Mouse (Mus musculus) testis, postnatal 14 days (tissue): ENCODE measurements around the gene Igf1r.

Source experiments
- DNase-seq: peaks from one replicate; pipeline ENCODE4 v3.0.0; 2021; ENCODE audit warnings: low spot score

Igf1r gene

GRCm38 (mm10) chr7:67957376-67957775 is 4.7 kb downstream of the Igf1r start:
- DNase-seq, result no peak

DNA sequence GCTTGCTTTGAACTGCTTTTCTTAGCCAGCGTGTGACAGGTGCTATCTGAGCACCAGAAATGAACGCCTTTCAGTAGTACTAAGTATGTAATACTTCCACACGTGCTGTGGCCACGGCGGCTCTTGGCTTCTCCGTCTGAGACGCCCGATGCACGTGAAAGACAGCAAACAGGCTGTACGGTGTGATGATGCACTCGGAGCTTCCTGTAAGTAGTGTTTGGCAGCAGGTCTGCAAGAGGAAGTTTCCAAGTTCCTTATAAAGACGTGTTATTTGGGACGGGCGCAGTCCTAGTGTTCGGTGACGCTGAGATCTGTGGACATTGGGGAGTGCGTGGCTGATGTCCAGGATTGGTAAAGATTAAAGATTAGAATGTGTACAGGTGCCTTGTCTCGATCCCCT is 5.4 kb downstream of the Igf1r start:
- no peak for DNase-seq

DNA sequence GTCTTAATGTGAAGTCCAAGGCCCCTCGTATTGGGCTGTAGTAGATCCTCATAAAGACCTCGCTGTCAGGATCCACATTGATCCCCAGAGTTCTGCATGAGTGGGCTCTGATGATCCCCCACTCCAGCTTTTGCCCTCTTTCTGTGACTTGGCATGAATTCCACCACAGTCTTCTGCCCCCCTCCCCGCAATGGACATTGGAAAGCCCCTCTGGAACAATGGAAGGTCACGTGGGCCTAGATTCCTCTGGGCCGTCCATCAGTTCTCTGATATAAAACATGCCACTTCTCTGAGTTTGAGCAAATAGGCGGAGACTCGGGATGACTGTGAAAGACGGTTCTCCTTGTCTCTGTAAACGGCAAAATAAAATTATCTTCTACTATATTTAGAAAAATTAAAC is 8.1 kb downstream of the Igf1r start:
- DNase-seq, result no peak

DNA sequence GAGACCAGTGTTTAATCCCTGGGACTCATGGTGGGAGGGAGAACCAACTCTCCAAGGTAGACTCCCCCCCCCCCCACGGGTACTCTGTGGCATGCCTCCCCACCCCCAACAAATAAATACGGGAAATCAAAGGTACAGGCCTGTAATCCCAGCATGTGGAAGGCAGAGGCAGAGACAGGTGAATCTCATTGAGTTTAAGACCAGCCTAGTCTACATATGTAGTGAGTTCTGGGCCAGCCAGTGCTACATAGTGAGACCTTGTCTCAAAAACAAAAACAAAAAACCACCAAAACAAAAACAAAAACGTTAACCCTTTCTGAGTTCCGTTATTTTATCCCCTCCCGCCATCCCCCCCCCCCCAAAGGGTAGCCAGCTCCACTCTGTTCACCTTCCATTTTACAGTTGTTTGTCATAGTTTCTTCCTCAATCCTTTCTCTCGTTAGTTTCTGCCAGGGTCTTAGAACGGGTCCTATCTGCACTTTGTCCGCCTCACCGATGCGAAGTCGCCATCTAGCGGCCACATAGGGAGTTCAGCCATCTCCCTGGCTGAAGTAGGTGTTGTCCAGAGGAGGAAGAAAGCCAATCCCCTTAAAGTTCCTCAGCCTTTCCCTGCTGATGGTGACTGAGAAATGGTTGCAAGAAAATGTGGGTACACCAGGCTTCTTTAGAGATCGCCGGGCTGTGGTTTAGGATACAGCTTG is 9.1 kb downstream of the Igf1r start:
- peak; percentile 44 for DNase-seq

GRCm38 (mm10) chr7:67963691-67964090 is 11.1 kb downstream of the Igf1r start:
- DNase-seq, result no peak

GRCm38 (mm10) chr7:67968394-67968793 is 15.8 kb downstream of the Igf1r start:
- no peak for DNase-seq

DNA sequence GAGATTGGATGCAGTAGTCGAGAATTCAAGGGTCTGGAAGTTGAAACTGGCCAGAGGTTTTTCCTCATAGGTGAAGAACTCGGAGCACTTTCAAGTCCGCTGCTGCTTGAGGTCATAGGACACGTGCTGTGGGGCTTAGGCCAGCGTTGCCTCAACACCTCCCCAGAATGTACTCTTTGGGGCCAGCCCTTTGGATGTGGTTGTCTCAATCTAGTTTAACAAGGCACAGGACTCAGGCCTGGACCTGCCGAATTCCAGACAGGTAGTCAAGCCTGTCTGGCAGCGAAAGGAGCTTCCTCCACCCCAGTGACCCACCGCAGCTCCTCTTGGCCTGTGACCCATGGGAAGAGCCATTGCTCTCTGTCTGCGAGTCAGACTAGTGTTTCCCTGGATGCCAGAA is 16.4 kb downstream of the Igf1r start:
- no peak for DNase-seq

DNA sequence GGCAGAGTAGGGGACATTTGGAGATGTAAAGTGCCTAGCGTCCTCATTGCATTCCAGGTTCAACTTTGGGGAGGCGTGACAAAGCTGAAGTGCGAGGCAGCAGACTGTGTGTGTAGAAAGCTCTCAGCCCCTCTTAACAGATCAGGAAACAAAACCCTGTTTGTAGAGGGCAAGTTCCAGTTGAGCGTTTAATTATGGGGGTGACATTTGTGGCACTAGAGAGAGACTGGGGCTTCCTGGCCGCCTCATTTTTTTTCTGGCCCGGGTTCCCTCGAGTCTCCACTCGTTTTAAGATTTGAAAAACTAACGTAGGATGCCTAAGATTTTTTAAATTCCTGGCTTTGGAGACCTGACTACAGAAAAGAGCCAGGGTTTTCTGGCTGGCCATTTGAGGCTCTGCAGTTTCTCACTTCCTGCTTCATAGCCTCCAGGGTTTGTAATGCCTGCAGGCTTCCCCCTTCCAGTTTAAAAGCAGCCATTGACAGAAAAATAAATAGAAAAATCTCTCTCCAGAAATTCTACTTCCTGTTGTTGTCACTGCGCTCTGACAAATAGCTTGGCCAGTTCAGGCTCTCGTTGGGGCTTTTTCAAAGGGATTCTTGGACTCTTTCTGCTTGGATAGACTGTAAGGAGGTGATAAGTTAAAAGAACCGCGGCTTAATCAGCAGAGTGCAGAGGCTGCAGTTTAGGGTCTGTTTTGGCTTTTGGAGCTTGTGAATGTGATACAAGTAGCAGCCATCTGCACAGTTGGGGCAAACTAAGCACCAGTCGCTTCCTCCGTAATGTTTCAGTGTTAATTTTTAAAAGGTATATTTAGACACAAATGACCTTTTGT is 20.8 kb downstream of the Igf1r start:
- no peak for DNase-seq

DNA sequence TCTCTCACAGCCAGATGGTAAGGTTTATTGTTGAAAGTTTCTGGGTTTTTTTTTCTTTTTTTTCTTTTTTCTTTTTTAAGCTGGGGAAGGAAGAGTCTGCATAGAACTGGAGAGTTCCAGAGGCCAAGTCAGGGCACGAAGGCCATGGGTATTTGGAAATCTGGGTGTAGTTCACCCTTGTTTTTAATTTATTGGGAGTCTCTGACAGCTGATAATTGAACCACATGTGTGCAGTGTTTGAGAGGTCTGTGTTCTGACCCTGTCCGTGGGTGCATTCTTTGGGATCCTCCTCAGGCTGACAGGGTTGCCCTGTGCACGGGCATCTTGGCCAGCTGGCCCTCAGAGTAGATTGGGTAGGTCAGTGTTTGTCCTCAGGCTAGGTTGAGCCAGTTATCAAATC is 29.3 kb downstream of the Igf1r start:
- DNase-seq, result no peak

DNA sequence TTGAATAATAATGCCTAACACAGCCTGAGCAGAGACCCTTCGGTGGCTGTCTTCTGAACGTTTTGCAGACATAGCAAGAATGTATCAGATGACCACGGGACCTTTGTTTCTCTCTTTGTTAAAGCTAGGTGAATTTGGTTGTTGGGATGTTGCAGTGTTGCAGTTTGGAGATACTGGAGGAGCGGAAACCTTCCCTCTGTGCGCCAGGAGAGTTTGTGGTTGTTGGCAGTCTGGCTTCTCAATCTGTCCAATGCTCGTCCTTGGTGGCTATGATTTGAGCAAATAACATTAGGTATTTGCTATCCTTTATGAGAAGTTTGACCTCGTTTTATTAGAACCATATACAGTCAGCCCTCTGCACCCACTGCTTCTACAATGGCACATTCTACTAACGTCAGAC is 30.2 kb downstream of the Igf1r start:
- peak; percentile 21 for DNase-seq

DNA sequence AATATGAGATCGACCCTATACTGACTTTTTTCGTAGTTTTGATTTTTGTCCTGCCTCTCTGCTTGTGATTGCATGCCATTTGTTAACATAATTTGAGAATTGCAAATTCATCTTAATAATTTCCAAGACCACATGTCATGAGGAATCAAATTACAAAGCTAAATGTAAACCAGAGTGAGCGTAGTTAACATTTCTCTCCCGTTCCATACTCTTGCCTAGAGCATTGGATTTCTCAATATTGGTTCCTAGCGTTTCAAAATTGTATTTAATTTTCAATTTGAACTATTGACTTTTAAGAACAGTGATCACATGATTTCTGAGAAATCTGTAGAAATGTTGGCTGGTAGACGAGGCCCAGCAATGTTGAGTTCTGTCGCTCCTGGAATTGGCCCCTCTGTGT is 30.8 kb downstream of the Igf1r start:
- DNase-seq, result no peak

DNA sequence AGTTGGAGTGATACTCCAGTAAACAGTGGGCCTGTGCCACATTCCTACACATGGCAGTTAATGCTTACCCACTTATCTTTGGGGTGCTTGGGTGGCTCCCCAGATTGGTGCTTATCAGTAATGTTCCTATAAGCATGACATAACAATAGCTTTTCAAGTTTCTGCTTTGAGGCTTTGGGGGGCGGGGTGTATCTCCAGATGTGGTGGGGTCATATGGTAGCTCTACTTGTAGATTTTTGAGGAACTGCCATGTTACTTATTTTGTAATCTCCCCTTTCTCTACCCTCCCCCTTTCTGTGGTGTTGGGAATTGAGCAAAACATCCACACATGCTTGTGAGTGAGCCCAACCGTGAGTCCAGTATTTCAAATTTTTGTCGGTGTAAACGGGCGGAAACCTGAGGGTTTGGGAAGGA is 32.4 kb downstream of the Igf1r start:
- DNase-seq, result no peak

DNA sequence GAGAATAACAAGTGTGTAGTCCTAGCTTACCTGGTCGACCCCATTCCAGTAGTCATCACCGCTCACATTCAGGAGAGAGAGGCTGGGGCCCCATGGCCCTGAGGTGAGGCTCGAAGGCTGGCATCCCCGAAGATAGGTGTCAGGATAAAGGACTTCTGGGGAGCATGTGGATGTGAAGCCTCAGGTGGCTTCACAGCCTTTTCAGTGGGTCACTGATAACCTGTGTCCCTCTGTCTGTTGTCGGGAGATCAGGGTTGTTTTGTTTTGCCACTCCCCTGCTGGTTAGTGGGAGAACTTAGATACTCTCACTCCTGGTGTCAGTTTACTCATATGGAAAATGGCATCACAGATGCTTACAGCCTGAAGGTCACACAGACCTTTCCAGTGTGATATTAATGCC is 32.9 kb downstream of the Igf1r start:
- DNase-seq, result no peak

DNA sequence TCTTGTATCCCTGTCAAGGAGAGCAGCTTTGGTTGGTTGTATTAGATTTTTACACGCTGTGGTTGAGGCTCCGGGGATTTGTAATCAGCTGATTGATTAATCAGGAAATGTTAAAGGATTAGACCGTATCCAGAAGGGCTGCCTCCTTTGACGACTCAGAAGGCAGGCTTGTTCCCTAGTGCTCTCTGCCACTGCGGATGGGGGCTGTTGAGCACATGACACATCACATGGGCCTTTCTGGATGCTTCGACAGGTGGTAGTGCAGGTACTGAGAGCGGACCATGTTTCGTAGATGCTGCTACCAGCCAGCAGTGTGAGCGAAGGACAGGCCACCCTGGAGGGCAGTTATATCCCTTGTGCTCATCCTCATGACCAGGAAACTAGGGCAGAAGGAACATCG is 33.6 kb downstream of the Igf1r start:
- DNase-seq, result no peak

- DNase-seq, result no peak
These were observed 34.2 kb downstream of the Igf1r start for GRCm38 (mm10) chr7:67986816-67987215.

DNA sequence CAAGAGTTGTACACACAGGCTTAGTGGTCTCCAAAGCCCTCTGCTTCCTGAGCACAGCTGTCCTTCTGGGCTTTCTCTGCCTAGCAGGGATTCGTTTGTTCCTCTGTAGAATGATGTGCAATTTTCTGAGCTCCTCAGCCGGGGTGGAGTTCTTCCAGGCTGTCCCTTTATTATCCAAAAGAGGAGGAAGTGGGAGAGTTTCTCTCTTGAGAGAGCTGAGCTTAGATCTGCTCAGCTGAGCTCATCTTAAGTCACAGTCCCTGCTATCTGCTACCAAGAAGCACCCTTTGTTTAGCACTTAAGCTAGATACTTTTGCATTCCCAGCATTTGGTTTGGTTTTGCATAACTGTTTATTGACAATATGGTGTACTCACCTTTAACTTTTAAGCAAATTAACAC is 36.7 kb downstream of the Igf1r start:
- no peak for DNase-seq

GRCm38 (mm10) chr7:67993614-67994013 is 41.0 kb downstream of the Igf1r start:
- no peak for DNase-seq

GRCm38 (mm10) chr7:67994346-67994858 is 41.8 kb downstream of the Igf1r start:
- DNase-seq, result no peak

GRCm38 (mm10) chr7:67995276-67995675 is 42.6 kb downstream of the Igf1r start:
- no peak for DNase-seq

GRCm38 (mm10) chr7:67996202-67996960 is 43.8 kb downstream of the Igf1r start:
- DNase-seq, result no peak

GRCm38 (mm10) chr7:68001269-68001668 is 48.6 kb downstream of the Igf1r start:
- DNase-seq, result no peak

DNA sequence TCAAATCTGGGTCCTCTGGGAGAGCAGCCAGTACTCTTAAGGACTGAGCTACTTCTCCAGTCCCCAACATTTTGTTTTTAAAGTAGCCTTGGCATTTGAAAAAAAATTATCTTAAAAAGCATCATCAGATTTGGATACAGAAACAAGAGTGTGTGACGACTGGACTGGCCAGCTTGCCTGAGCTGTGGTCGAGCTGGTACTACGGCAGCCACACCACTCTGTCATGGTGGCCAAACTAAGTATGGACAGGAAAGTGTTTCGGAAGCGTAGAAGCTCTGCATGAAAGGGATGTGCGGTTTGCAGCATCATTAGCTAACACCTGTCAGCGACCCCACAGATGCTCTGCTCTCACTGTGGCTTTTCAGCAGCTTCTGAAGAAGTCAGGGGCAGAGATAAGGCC is 53.4 kb downstream of the Igf1r start:
- no peak for DNase-seq

DNA sequence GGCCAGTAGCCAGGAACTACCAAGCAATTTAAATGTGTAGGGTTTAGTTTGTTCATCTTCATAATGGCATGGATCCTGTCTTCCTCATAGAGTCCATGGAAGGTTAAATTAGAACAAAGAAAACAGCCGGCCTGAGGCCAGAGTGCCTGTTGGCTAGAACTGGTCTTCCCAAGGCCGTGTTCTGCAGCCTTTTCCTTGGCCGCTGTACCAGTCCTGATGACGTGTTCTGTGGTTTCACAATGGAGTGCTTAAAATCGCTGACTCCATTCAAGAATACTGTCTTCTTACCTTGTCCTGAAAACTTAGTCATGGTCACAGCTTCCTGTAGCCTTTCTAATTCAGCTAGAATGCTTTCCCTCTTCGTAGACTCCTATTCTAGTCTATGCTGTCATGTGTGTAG is 53.9 kb downstream of the Igf1r start:
- no peak for DNase-seq
